Mouse (Mus musculus) limb, embryonic 11.5 days (tissue): Measurements from ENCODE around the gene Lamp3. TPM values are rescaled to one million over a fixed set of nuclear protein-coding genes. Genes with fewer than 3 reads are reported as not detected.
"Not testable (repeated sequence)": the region's sequence is repeated elsewhere in the genome, so short reads cannot be mapped to it uniquely, and the experiment has no call there.

Experiments used
- ATAC-seq: fragments of 200-750 bp; cut with Nextera tagmentation; 2 replicates; pipeline ENCODE4 v1.8.0; 2017; ENCODE audit warnings: low read depth; ENCODE audit not compliant: insufficient number of reproducible peaks, low FRiP score, low TSS enrichment
- DNase-seq: peaks from one replicate; pipeline ENCODE4 v3.0.0-alpha.2; 2015; ENCODE audit warnings: low spot score
- H3K27ac ChIP-seq: fragments of 300-500 bp; sonication (generic); replicated peaks from 2 replicates; pipeline ENCODE4 v1.5.1; 2014; ENCODE audit warnings: low read depth, mild to moderate bottlenecking, low read length
- H3K27me3 ChIP-seq: fragments of 300-500 bp; sonication (generic); 2 replicates; pipeline ENCODE4 v1.6.1; 2014; ENCODE audit warnings: mild to moderate bottlenecking, low read length, mixed read lengths; ENCODE audit not compliant: control insufficient read depth, insufficient read depth
- H3K36me3 ChIP-seq: fragments of 300-500 bp; sonication (generic); 2 replicates; pipeline ENCODE4 v1.6.1; 2014; ENCODE audit warnings: mild to moderate bottlenecking, low read length, moderate library complexity, mixed read lengths; ENCODE audit not compliant: control insufficient read depth, insufficient read depth
- H3K4me1 ChIP-seq: fragments of 300-500 bp; sonication (generic); 2 replicates; pipeline ENCODE4 v1.6.1; 2014; ENCODE audit warnings: low read length, mixed read lengths; ENCODE audit not compliant: control insufficient read depth, insufficient read depth
- H3K4me2 ChIP-seq: fragments of 300-500 bp; sonication (generic); 2 replicates; pipeline ENCODE4 v1.6.1; 2014; ENCODE audit warnings: low read depth, mild to moderate bottlenecking, moderate library complexity; ENCODE audit not compliant: severe bottlenecking
- H3K4me3 ChIP-seq: fragments of 300-500 bp; sonication (generic); 2 replicates; pipeline ENCODE4 v1.5.1; 2014; ENCODE audit warnings: low read depth, low read length
- H3K9ac ChIP-seq: fragments of 300-500 bp; sonication (generic); 2 replicates; pipeline ENCODE4 v1.6.1; 2014; ENCODE audit warnings: mild to moderate bottlenecking, low read length
- H3K9me3 ChIP-seq: fragments of 300-500 bp; sonication (generic); 2 replicates; pipeline ENCODE4 v1.6.1; 2016; ENCODE audit warnings: low read length; ENCODE audit not compliant: control insufficient read depth
- WGBS: fragments of 180-500 bp; shearing (Covaris S2); extraction: QIAGEN DNeasy Blood & Tissue Kit; methylation state at CpG from one replicate; pipeline ENCODE4 v1.1.7; 2014; 5-methylcytosine and 5-hydroxymethylcytosine counted together
- polyA plus RNA-seq: library from polyadenylated mRNA; unstranded; fragments of >200 nt; fragmentation: Nextera tagmentation; extraction: Ambion mirVana; gene quantifications from 2 replicates; pipeline ENCODE4 v1.2.1, GENCODE M21; 2014

Lamp3 gene
- polyA plus RNA-seq, 1 experiment from 2014 or later = not detected

GRCm38 (mm10) chr16:19611782-19612181, 94.4 kb downstream of the Lamp3 start, which contains the start of gene Olfr170:
Gene Olfr170 (minus strand): TSS chr16:19611882.
- not testable (repeated sequence) for H3K9me3 ChIP-seq, DNase-seq, ATAC-seq, H3K27me3 ChIP-seq, H3K9ac ChIP-seq, H3K4me2 ChIP-seq, H3K36me3 ChIP-seq, H3K4me1 ChIP-seq, H3K27ac ChIP-seq, H3K4me3 ChIP-seq
- 92% methylated on average over 2 of the region's 2 CpGs for WGBS

Other genes with a start within 250 kb of the Lamp3 start
- not detected in 2 replicates for gene Olfr166, start 222.7 kb downstream of the Lamp3 start, polyA plus RNA-seq
- gene Olfr167, start 184.1 kb downstream of the Lamp3 start, polyA plus RNA-seq = not detected in 2 replicates
- not detected in 2 replicates for gene Olfr168, start 170.8 kb downstream of the Lamp3 start, polyA plus RNA-seq
- gene Olfr169, start 134.6 kb downstream of the Lamp3 start, polyA plus RNA-seq = not detected in 2 replicates
- gene Olfr170, start 94.5 kb downstream of the Lamp3 start, polyA plus RNA-seq = not detected in 2 replicates
- not detected in 2 replicates for gene Olfr171, start 76.5 kb downstream of the Lamp3 start, polyA plus RNA-seq
- 45.3 and 49.3 TPM in 2 replicates for gene B3gnt5, start 53.8 kb upstream of the Lamp3 start, polyA plus RNA-seq